Mouse (Mus musculus) spleen, postnatal 4 days (tissue): ENCODE measurements around the gene Cfap73.

Experiments used
- DNase-seq, 2 experiments: peaks; one replicate each; pipeline ENCODE4 v3.0.0; 2022; ENCODE audit warnings: low spot score in 2 of 2

Gene Cfap73

GRCm38 (mm10) chr5:120612822-120613604 is 21.0 kb downstream of the Cfap73 start:
- DNase-seq: peak; percentile 100

DNA sequence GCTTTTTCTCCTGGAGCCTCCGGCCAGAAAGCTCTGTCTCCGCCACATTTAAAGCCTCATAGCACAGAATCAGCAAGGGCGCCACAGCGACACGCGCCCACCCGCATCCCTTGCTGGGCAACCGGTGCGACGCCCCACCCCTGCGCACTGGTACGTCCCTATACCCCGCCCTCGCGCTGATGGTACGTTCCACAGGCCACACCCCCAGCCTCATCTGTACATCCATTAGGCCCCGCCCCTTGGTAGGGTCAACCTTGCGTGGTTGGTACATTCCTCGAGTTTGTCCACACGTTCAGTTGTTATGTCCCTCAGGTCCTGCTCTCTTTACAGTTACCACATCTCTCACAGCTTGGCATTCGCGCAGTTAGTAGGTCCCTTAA is 21.6 kb downstream of the Cfap73 start, which contains the start of the genes Rita1 and Ddx54:
TSS of gene Rita1 (minus strand) at position 148 of the 380 bp plus-strand sequence.
TSS of gene Ddx54 (plus strand) at position 298 of the 380 bp plus-strand sequence.
- DNase-seq: peak; percentile 98

- DNase-seq: no peak
Observed at GRCm38 (mm10) chr5:120611416-120611815, 22.6 kb downstream of the Cfap73 start.

DNA sequence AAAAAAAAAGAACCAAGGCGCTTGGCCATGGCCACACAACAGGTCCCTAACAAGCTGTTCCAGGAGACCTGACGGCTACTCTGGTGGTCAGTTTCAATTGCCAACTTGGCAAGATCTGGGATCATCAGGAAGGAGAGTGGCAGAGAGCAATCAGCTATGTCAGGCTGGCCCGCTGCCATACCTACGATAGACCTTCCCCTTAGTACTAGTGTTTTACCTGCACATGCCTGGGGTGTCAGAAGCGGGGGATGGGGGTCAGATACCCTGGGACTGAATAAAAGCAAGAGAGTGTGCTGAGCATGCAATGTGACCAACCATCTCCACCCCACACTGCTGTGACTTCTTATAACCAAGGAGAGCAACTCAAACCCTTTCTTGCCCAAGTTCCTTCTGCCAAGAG is 23.1 kb downstream of the Cfap73 start:
- no peak for DNase-seq

DNA sequence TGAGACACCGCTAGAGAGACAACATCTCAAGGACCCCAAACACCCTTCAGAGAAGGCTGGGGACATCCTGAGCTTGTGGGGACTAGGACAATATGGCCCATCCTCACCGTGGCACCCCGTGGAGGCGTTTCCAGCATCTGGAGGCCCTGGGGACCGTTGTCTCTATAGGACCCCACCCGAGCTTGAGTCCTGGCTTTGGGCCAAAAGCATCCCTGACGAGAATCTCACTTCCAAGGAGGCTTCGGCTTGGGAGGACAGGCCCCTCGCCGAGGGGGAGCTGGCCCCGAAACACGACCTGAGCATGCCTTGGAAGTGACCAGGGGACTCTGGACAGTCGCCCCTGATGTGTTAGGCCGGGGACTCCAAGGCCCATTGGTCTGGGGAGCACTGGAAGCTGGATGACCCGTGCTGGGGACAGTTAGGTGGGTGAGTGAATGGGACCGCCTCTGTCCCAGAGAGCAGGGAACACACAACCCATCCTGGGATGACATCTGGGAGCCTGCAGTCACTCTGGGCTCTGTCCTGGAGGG is 24.7 kb downstream of the Cfap73 start:
- no peak for DNase-seq

DNA sequence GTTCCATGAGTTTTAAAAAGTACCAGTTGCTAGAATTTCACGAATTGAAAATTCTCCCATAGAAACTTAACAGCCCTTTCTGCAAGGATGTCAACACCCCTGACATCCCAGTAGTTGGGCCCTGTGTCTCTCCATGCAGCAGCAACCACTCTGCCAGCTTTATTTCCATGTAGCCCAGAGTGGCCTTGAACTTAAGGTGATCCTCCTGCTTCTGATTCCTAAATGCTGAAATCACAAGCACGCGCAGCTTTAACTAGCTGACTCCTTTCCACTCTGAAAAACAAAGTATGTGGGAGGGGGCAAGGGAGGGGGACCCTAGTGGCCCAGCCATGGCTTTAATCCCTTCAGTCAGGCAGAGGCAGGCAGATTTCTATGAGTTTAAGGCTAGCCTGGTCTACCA is 26.7 kb downstream of the Cfap73 start:
- DNase-seq: no peak

- no peak for DNase-seq
Observed at GRCm38 (mm10) chr5:120606590-120607200, 27.3 kb downstream of the Cfap73 start.

- peak; percentile 88 to 97 for DNase-seq
Observed at GRCm38 (mm10) chr5:120605688-120606087, 28.3 kb downstream of the Cfap73 start.

DNA sequence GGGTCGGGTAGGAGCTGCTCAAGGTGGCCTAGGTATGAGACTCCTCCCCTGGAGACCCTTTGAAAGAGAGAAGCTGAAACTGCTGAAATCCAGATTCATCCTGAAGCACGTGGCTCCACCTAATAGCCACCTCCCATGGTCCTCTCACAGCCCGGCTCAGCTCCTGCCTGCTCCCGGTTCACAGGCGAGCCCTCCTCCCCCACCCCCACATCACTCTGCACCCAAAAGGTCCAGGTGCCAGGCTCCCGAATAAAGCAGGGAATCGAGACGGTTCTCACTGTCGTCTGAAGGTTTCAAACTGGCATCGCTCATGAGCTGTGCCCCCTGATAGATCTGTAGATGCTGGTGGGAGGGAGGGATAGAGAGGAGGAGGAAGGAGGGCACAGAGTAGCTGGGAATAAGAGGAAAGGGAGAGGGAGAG is 28.8 kb downstream of the Cfap73 start:
- no peak for DNase-seq

DNA sequence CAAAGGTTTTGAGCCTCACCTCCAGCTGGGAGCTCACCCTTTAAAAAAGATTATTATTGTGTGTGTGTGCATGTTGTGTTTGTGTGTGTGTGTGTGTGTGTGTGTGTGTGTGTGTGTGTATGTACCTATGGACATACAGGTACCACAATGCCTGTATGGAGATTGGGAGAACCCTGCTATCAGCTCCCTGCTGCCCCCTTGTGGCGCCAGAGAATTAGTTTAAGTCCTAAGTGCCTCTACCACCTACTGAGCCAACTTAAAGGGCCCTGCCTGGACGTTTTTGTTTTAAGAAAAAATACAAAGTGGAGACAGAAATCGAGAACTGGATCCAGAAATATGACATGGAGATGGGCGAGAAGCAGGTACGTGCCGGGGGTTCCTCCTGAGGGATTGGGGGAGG is 29.2 kb downstream of the Cfap73 start:
- DNase-seq: peak; percentile 86 to 96

- no peak for DNase-seq
Observed at GRCm38 (mm10) chr5:120603515-120603914, 30.5 kb downstream of the Cfap73 start.

- no peak for DNase-seq
Observed at GRCm38 (mm10) chr5:120602210-120602609, 31.8 kb downstream of the Cfap73 start.

- peak in 1 of 2 experiments; percentile 79 for DNase-seq
Observed at GRCm38 (mm10) chr5:120600946-120601668, 32.9 kb downstream of the Cfap73 start.

- peak in 1 of 2 experiments; percentile 53 for DNase-seq
Observed at GRCm38 (mm10) chr5:120599625-120600024, 34.4 kb downstream of the Cfap73 start.

GRCm38 (mm10) chr5:120594485-120594884 is 39.5 kb downstream of the Cfap73 start:
- no peak for DNase-seq

DNA sequence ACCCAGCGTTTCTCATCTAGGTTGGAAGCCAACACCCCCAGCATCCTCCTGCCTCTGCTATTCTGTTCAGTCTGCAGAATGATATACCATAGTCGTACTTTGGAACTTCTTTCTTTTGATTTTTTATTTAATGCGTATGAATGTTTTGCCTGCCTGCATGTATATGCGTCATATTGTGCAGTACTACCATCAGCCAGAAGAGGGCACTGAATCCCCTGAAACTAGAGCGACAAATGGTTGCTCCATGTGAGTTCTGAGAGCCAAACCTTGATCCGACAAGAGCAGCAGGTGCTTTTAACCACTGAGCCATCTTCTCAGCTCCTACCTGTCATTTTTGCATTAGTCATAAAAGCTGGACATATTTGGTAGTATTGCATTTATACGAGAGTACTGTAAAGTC is 41.9 kb downstream of the Cfap73 start:
- DNase-seq: no peak

DNA sequence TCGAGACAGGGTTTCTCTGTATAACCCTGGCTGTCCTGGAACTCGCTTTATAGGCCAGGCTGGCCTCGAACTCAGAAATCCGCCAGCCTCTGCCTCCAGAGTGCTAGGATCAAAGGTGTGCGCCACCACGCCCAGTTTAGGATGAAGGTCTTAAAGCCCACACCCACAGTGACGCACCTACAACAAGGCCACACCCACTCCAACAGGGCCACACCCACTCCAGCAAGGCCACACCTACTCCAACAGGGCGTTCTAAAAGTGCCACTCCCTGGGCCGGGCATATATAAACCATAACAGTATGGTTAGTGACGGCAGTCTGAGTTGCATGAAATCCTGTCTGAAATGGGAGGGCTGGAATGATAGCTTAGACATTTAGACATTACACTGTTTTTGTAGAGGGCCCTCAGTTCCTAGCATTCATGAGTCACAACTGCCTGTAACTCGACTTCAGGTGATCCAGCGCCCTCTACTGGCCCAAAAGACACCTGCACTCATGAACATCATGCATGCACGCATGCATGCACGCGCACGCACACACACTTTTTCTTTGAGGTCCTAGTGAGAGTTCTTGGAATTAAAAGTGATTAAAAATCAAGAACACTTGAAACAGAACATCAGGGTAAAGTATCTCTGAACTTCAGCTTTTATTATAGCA is 43.6 kb downstream of the Cfap73 start:
- no peak for DNase-seq

GRCm38 (mm10) chr5:120588569-120589094 is 45.4 kb downstream of the Cfap73 start, which contains the start of the genes Tpcn1 and Iqcd:
TSS of gene Tpcn1 (minus strand) at chr5:120588673.
TSS of gene Iqcd (plus strand) at chr5:120589016.
- peak; percentile 99 for DNase-seq

DNA sequence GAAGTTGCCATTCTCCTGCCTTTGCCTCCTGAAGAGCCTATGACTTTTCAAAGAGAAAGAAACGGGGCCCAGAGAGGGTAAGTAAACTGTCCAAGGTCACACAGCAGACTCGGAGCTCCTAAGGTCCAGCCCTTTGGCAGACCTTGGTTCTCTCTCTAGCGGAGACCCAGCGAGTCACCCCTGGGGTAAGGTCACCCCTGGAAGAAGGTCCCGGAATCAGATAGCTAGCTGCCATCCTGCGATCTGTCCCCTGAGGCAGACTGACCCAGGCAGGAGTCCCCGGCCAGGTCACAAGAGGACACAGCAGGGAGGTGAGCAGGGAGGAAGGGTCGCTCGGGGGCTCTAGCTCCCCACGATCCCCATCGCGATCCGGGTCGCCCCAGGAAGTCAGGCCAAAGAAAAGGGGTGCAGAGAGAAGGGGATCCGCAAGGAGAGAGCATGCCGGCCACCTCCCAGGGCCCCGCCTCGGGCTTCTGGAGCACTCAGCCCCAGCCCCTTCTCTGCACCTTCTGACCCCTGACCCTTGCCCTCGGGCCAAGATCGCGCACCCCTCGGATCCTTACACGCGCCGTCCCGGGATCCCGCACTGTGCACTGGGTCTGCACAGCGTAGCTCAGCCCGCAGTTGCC is 46.0 kb downstream of the Cfap73 start:
- DNase-seq: no peak

- peak; percentile 67 to 79 for DNase-seq
Observed at GRCm38 (mm10) chr5:120587616-120587926, 46.5 kb downstream of the Cfap73 start.
